In the genomic region with DNA sequence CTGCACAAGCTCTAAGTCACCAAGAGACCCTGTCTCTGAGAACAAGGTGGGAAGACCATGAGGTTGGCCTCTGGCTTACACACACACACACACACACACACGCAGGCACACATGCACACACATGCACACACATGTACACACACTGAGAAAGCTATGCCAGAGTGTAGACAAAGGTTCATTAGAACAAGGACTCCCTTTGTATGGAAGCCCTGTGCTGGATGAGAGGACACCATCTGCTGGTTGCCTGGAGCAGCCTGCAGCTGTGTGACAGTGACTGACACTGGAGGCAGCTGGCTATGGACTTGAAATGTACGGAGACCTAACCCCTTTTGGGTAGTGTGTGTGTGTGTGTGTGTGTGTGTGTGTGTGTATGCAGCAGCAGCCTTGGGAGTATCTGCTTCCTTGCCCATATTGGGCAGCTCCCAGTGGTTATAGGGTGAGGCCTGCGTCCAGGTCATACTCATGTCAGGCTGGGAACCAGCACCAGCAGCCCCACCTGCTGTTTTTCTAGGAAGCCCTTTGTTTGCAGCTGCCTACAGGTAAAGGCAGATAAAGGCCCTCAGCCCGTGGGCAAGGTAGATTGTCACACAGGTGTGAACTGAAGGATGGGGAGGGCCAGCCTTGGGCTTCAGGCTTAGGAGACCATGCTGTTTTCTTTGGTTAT, we compare ENCODE assay signal across 8 mouse cellular contexts. TPM values are rescaled to one million over a fixed set of nuclear protein-coding genes. Genes with fewer than 3 reads are reported as not detected.
DNase-seq lines count a peak whose midpoint lies in the region; ATAC-seq and TF ChIP-seq lines count a peak whose summit lies in the region.

No protein-coding gene starts in this region.

- H3K36me3 ChIP-seq in heart, postnatal 0 days (replicated peaks; ENCODE audit: control insufficient read depth, insufficient read depth, low read length): no peaks in the 10 kb centered on the region
- H3K36me3 ChIP-seq in CH12.LX (replicated peaks in 1 of 2; ENCODE audit: control insufficient read depth in 1 of 2, insufficient read depth in 1 of 2, low read length in 1 of 2): peaks cover 2 to 33% of the 10 kb centered on the region in 2 experiments
- no peaks in the 10 kb centered on the region for H3K36me3 ChIP-seq in hindbrain, embryonic 11.5 days (ENCODE audit: control insufficient read depth, insufficient read depth, low read length)
- no peaks in the 10 kb centered on the region for H3K36me3 ChIP-seq in midbrain, postnatal 0 days (ENCODE audit: insufficient read depth, low read length)

- no peak for TF ChIP-seq EP300 in heart, postnatal 0 days (IDR thresholded peaks at IDR 0.05; ENCODE audit: low read depth)
- TF ChIP-seq EP300 in CH12.LX (IDR thresholded peaks at IDR 0.05; ENCODE audit: low read length): no peak

- no peak overlapping the region for H3K9ac ChIP-seq in heart, postnatal 0 days (replicated peaks; ENCODE audit: low read depth, low read length)
- no peak overlapping the region for H3K9ac ChIP-seq in CH12.LX (ENCODE audit: insufficient read depth, low read depth)
- peak overlapping the region; percentile 40; the same call in 1 of the 2 replicates for H3K9ac ChIP-seq in hindbrain, embryonic 11.5 days (ENCODE audit: low read depth, low read length)
- no peak overlapping the region for H3K9ac ChIP-seq in midbrain, postnatal 0 days (replicated peaks; ENCODE audit: low read length, poor library complexity, severe bottlenecking)

- H3K9me3 ChIP-seq in heart, postnatal 0 days (replicated peaks; ENCODE audit: control insufficient read depth, low read length): no peaks in the 10 kb centered on the region
- no peaks in the 10 kb centered on the region for H3K9me3 ChIP-seq in CH12.LX (replicated peaks; ENCODE audit: low read length)
- no peaks in the 10 kb centered on the region for H3K9me3 ChIP-seq in hindbrain, embryonic 11.5 days (ENCODE audit: control insufficient read depth, low read length)
- no peaks in the 10 kb centered on the region for H3K9me3 ChIP-seq in midbrain, postnatal 0 days (ENCODE audit: low read length)

- no peak for DNase-seq in heart, postnatal 0 days (ENCODE audit: low spot score)
- DNase-seq in heart, postnatal 25 days (ENCODE audit: low spot score): no peak
- no peak for DNase-seq in CH12.LX (ENCODE audit: extremely low read depth)
- peak; percentile 70 for DNase-seq in hindbrain, embryonic 11.5 days (ENCODE audit: low spot score)
- peak; percentile 66 for DNase-seq in midbrain, postnatal 0 days (ENCODE audit: low spot score)
- DNase-seq in left cerebral cortex, adult 9 months (ENCODE audit: low spot score in 2 of 2): no peak
- no peak for DNase-seq in spleen, adult 12 weeks (ENCODE audit: low spot score)
- no peak for DNase-seq in spleen, postnatal 14 days (ENCODE audit: low spot score in 2 of 2)

- H3K79me2 ChIP-seq in CH12.LX (replicated peaks; ENCODE audit: control insufficient read depth, extremely low read depth, insufficient read depth, poor library complexity, severe bottlenecking): no peaks in the 10 kb centered on the region; the same call in 1 of the 2 replicates

- H3K4me2 ChIP-seq in heart, postnatal 0 days (ENCODE audit: low read depth, low read length): no peak overlapping the region
- no peak overlapping the region for H3K4me2 ChIP-seq in CH12.LX (ENCODE audit: insufficient read depth, low read depth, poor library complexity, severe bottlenecking)
- H3K4me2 ChIP-seq in hindbrain, embryonic 11.5 days (replicated peaks; ENCODE audit: low read depth, low read length): no peak overlapping the region
- no peak overlapping the region for H3K4me2 ChIP-seq in midbrain, postnatal 0 days (ENCODE audit: low read depth, low read length, poor library complexity, severe bottlenecking)

- H3K4me3 ChIP-seq in heart, postnatal 0 days (ENCODE audit: low read depth, low read length): no peak overlapping the region
- peak overlapping the region in 1 of 3 experiments; percentile 17 for H3K4me3 ChIP-seq in CH12.LX (replicated peaks in 1 of 3; ENCODE audit: low read depth in 2 of 3, low read length in 2 of 3, poor library complexity in 1 of 3)
- no peak overlapping the region for H3K4me3 ChIP-seq in hindbrain, embryonic 11.5 days (ENCODE audit: low read depth, low read length)
- no peak overlapping the region for H3K4me3 ChIP-seq in midbrain, postnatal 0 days (ENCODE audit: low read depth, low read length)

- intact Hi-C loops in heart, postnatal 25 days (cut with DNase I): loop anchor here (1.0 to 5.0 kb wide), 2 partner anchors 25 to 234 kb away; no protein-coding TSS in a partner anchor

- TF ChIP-seq CTCF in heart, postnatal 0 days (IDR thresholded peaks at IDR 0.05; ENCODE audit: low read depth): peak; percentile 53
- TF ChIP-seq CTCF in CH12.LX (conservative IDR thresholded peaks at IDR 0.05 in 1 of 2, IDR thresholded peaks at IDR 0.05 in 1 of 2; ENCODE audit: low read depth in 2 of 2, low read length in 2 of 2): peak in 1 of 2 experiments; percentile 53; a peak in 2 of 4 replicates
- TF ChIP-seq CTCF in midbrain, postnatal 0 days (IDR thresholded peaks at IDR 0.05): peak; percentile 65

- ATAC-seq in heart, postnatal 0 days (ENCODE audit: insufficient read depth, low read depth): peak; percentile 17; the same call in 1 of the 2 replicates
- ATAC-seq in hindbrain, embryonic 11.5 days (ENCODE audit: low FRiP score): peak; percentile 18; the same call in 1 of the 2 replicates
- ATAC-seq in midbrain, postnatal 0 days (ENCODE audit: low FRiP score): 0 out of 2 replicates have a peak, but pooled peaks have one; percentile 17

- in situ Hi-C loops in CH12.LX (cut with MboI; ENCODE audit: low pct_ligation_motif_present, low pct_unique_long_range_greater_than_20kb, low sequenced_read_pairs): loop anchor here (10.0 kb wide), 1 partner anchor 202 kb away; no protein-coding TSS in a partner anchor

- TF ChIP-seq RAD21 in CH12.LX (IDR thresholded peaks at IDR 0.05; ENCODE audit: low read depth, low read length): peak; percentile 62

- no peak for TF ChIP-seq POLR2A in CH12.LX (IDR thresholded peaks at IDR 0.05; ENCODE audit: low read depth, low read length)

- WGBS in heart, postnatal 0 days: 61% methylated on average over 4 of the region's 4 CpGs
- WGBS in hindbrain, embryonic 11.5 days: 56% methylated on average over 4 of the region's 4 CpGs
- 60% methylated on average over 4 of the region's 4 CpGs for WGBS in midbrain, postnatal 0 days

- H3K27ac ChIP-seq in heart, postnatal 0 days (ENCODE audit: low read depth): 0 out of 2 replicates have a peak overlapping the region, but pooled peaks have one; percentile 15
- H3K27ac ChIP-seq in CH12.LX (ENCODE audit: insufficient read depth, low read depth): no peak overlapping the region
- H3K27ac ChIP-seq in hindbrain, embryonic 11.5 days (ENCODE audit: low read depth, low read length): peak overlapping the region; percentile 97
- H3K27ac ChIP-seq in midbrain, postnatal 0 days (ENCODE audit: low read depth, low read length): no peak overlapping the region

- dilution Hi-C loops in CH12.LX (cut with MboI; ENCODE audit: extremely low pct_ligation_motif_present, extremely low pct_unique_long_range_greater_than_20kb, low sequenced_read_pairs): no loop called here

- H3K27me3 ChIP-seq in heart, postnatal 0 days (ENCODE audit: control insufficient read depth, insufficient read depth, low read length): no peaks in the 10 kb centered on the region
- no peaks in the 10 kb centered on the region for H3K27me3 ChIP-seq in CH12.LX (replicated peaks)
- no peaks in the 10 kb centered on the region for H3K27me3 ChIP-seq in hindbrain, embryonic 11.5 days (ENCODE audit: control insufficient read depth, insufficient read depth, low read length)
- H3K27me3 ChIP-seq in midbrain, postnatal 0 days (ENCODE audit: insufficient read depth, low read length): no peaks in the 10 kb centered on the region

- peaks cover 48% of the 10 kb centered on the region for H3K4me1 ChIP-seq in heart, postnatal 0 days (ENCODE audit: control insufficient read depth, insufficient read depth)
- H3K4me1 ChIP-seq in CH12.LX (ENCODE audit: control insufficient read depth in 1 of 2, insufficient read depth in 2 of 2): peaks cover 48 to 79% of the 10 kb centered on the region in 2 experiments
- peaks cover 42% of the 10 kb centered on the region for H3K4me1 ChIP-seq in hindbrain, embryonic 11.5 days (replicated peaks; ENCODE audit: control insufficient read depth, insufficient read depth, low read length)
- H3K4me1 ChIP-seq in midbrain, postnatal 0 days (ENCODE audit: insufficient read depth, low read length): peaks cover 41% of the 10 kb centered on the region

TF ChIP-seq in CH12.LX, 34 proteins besides CTCF, POLR2A, EP300 and RAD21:
- TF ChIP-seq SMC3 (IDR thresholded peaks at IDR 0.05; ENCODE audit: low read depth, low read length) (peak; percentile 75), NELFE (IDR thresholded peaks at IDR 0.05; ENCODE audit: low read depth, low read length) (no peak), ZC3H11A (IDR thresholded peaks at IDR 0.05; ENCODE audit: low read depth, low read length) (peak; percentile 6; the same call in 1 of the 2 replicates)

RNA-seq across cellular contexts. Expression of a gene that starts 55.4 kb away (rescaled TPM):
- total RNA-seq in heart, postnatal 0 days (2014; rRNA removed; ENCODE audit: low replicate concordance): 30.0 and 35.4 TPM in 2 replicates
- 24.6 and 30.3 TPM in 2 replicates for polyA plus RNA-seq in heart, postnatal 0 days (2015; fragmentation: Nextera tagmentation; extraction: Ambion mirVana)
- 10 to 100 TPM; 37.7 to 41.6 TPM for total RNA-seq in heart, postnatal 25 days (2021)
- total RNA-seq in CH12.LX (2012; rRNA removed) (23.6 and 25.9 TPM in 2 replicates), CH12.LX (2014; rRNA removed) (18.6 and 23.2 TPM in 2 replicates)
- polyA plus RNA-seq in CH12.LX (2012; ENCODE audit: insufficient read length, low read depth): 21.9 and 27.3 TPM in 2 replicates
- polyA plus RNA-seq in hindbrain, embryonic 11.5 days (2014; fragmentation: Nextera tagmentation; extraction: Ambion mirVana): 47.0 and 53.5 TPM in 2 replicates
- total RNA-seq in midbrain, postnatal 0 days (2014; rRNA removed): 51.3 and 80.9 TPM in 2 replicates
- 65.4 and 66.4 TPM in 2 replicates for polyA plus RNA-seq in midbrain, postnatal 0 days (2015; fragmentation: Nextera tagmentation; extraction: Ambion mirVana)

Comparison
In these comparisons a context has a peak if more than half of its experiments do, and no peak if none do; other contexts are left out.
1. DNase-seq: peak in hindbrain, embryonic 11.5 days (single experiment) and midbrain, postnatal 0 days (single experiment); none in heart, postnatal 0 days (single experiment), heart, postnatal 25 days (single experiment), CH12.LX (single experiment), left cerebral cortex, adult 9 months (0 of 2), spleen, adult 12 weeks (single experiment) and spleen, postnatal 14 days (0 of 2).
2. H3K27ac ChIP-seq: peak in heart, postnatal 0 days (single experiment) and hindbrain, embryonic 11.5 days (single experiment); none in CH12.LX (single experiment) and midbrain, postnatal 0 days (single experiment).
3. Peak in every context shown above with its lines, with median percentiles within 50 percentile points of each other: ATAC-seq.